Mouse (Mus musculus) brown adipose tissue, adult 24 weeks (tissue): ENCODE measurements at regions not wholly inside any gene's neighbourhood (a gene's known extent, or its start where the extent isn't known, plus 50 kb on each side); places are given as distances from the start of the nearest gene placed in this dataset.
A peak's percentile ranks its signal among the peaks of the same experiment; 100 is the strongest.
"Not testable (repeated sequence)": the region's sequence is repeated elsewhere in the genome, so short reads cannot be mapped to it uniquely, and the experiment has no call there.

Experiments used
- H3K27ac ChIP-seq: fragments of 200-500 bp; replicated peaks from 2 replicates; pipeline ENCODE4 v1.5.1; 2012; ENCODE audit warnings: low read depth, mild to moderate bottlenecking, low read length
- H3K4me1 ChIP-seq: fragments of 200-500 bp; 2 replicates; pipeline ENCODE4 v1.6.1; 2012; ENCODE audit warnings: low read length, mixed read lengths; ENCODE audit not compliant: control insufficient read depth, insufficient read depth, insufficient read length
- H3K4me3 ChIP-seq: fragments of 200-500 bp; 2 replicates; pipeline ENCODE4 v1.5.1; 2012; ENCODE audit warnings: low read depth, mild to moderate bottlenecking, low read length, moderate library complexity; ENCODE audit not compliant: insufficient read depth

GRCm38 (mm10) chr16:20047356-20047755, 50.0 kb upstream of the Klhl24 start:
- H3K4me3 ChIP-seq, result no peak overlapping the region
- no peak overlapping the region for H3K27ac ChIP-seq
- H3K4me1 ChIP-seq, result no peaks in the 10 kb centered on the region

GRCm38 (mm10) chr16:20035166-20035565, 52.3 kb upstream of the Klhl6 start:
- not testable (repeated sequence) for H3K4me3 ChIP-seq, H3K27ac ChIP-seq, H3K4me1 ChIP-seq

GRCm38 (mm10) chr16:20032328-20033081, 49.7 kb upstream of the Klhl6 start:
- no peak overlapping the region for H3K4me3 ChIP-seq
- no peaks in the 10 kb centered on the region for H3K4me1 ChIP-seq
- H3K27ac ChIP-seq, result 0 out of 2 replicates have a peak overlapping the region, but pooled peaks have one; percentile 48
